Mouse (Mus musculus): Measurements from ENCODE around the gene Eif2b4.

GRCm38 (mm10) chr5:31154152-31154553, 39.1 kb downstream of the Eif2b4 start, which contains the start of gene Mpv17:
- TF ChIP-seq CTCF (IDR thresholded peaks at IDR 0.05; ENCODE audit: borderline replicate concordance, insufficient read depth, low read length), result no peak
- TF ChIP-seq POLR2A (IDR thresholded peaks at IDR 0.05; ENCODE audit: low read depth, low read length), result peak; percentile 90

Measured in embryonic fibroblast, embryonic 13.5 days (primary cell).